Mouse (Mus musculus): ENCODE results near the gene Ncoa5.

DNA sequence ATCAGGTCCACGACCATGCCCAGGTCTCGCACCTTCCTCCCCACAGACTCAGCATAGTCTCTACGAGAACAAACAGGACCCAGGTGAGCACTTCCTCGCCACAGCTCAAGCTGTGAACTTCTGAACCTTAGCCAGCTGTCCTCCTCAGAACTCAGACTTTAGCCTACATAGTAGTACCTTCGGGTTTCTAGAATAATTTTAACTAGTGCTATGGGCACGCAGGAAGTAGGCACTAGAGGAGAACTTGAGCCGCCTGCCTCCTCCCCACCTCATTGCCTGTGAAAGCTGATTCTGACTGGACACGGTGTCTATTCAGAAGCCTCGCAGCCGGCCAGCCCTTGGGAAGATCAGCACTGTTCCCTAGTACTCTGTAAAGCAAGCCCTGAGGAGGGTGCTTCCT is 30.4 kb downstream of the Ncoa5 start:
- TF ChIP-seq CTCF (IDR thresholded peaks at IDR 0.05; ENCODE audit: low read depth) (no peak), EP300 (IDR thresholded peaks at IDR 0.05; ENCODE audit: low read depth) (no peak)
